16 mouse cellular contexts compared by ENCODE assay signal in genomic region chr4:134928464-134928836, GRCm38 (mm10).
"Had no signal": no experiment of that assay in that cellular context is flagged by ENCODE, and none has a peak within 500 bp of the region (broad histone marks: within the 10 kb centered on the region; RNA-seq: fewer than 3 reads in every experiment).

No protein-coding gene starts in this region.

- H3K9ac ChIP-seq: limb, embryonic 13.5 days; liver, embryonic 14.5 days; lung, embryonic 15.5 days; midbrain, embryonic 15.5 days had no signal

- H3K9me3 ChIP-seq: limb, embryonic 13.5 days; lung, embryonic 15.5 days; megakaryocyte, embryonic 14.5 days; midbrain, embryonic 15.5 days had no signal

- DNase-seq: kidney, adult 11 months; kidney, adult 9 months; kidney, postnatal 36 days; left cerebral cortex, postnatal 4 days; lung, postnatal 14 days; spleen, adult 18-20 months; thymus, adult 18-20 months; thymus, postnatal 25 days had no signal

- ATAC-seq: midbrain, embryonic 15.5 days had no signal

- H3K27ac ChIP-seq: kidney, postnatal 0 days; limb, embryonic 13.5 days; liver, embryonic 14.5 days; lung, embryonic 15.5 days; macrophage; midbrain, embryonic 15.5 days had no signal

- H3K4me2 ChIP-seq: limb, embryonic 13.5 days; lung, embryonic 15.5 days; midbrain, embryonic 11.5 days; midbrain, embryonic 15.5 days had no signal

- H3K4me3 ChIP-seq: limb, embryonic 13.5 days; lung, embryonic 15.5 days; megakaryocyte, embryonic 14.5 days; midbrain, embryonic 15.5 days had no signal

- H3K27me3 ChIP-seq: limb, embryonic 13.5 days; lung, embryonic 15.5 days; megakaryocyte, embryonic 14.5 days; midbrain, embryonic 15.5 days had no signal
